Mouse (Mus musculus) E14TG2a.4 (cell line): ENCODE measurements at regions not wholly inside any gene's neighbourhood (a gene's known extent, or its start where the extent isn't known, plus 50 kb on each side); places are given as distances from the start of the nearest gene placed in this dataset.
A peak's percentile ranks its signal among the peaks of the same experiment; 100 is the strongest.

Experiments used
- H3K27me3 ChIP-seq: 2 replicates; pipeline ENCODE4 v1.6.1; 2014; ENCODE audit warnings: low read length, control low read depth; ENCODE audit not compliant: insufficient read depth
- H3K36me3 ChIP-seq: 2 replicates; pipeline ENCODE4 v1.6.1; 2014; ENCODE audit warnings: low read length, control low read depth; ENCODE audit not compliant: insufficient read depth
- H3K4me1 ChIP-seq: replicated peaks from 2 replicates; pipeline ENCODE4 v1.6.1; 2014; ENCODE audit warnings: low read depth, low read length, control low read depth
- H3K4me3 ChIP-seq: replicated peaks from 2 replicates; pipeline ENCODE4 v1.5.1; 2014; ENCODE audit warnings: mild to moderate bottlenecking, low read length
- H3K9me3 ChIP-seq: 2 replicates; pipeline ENCODE4 v1.6.1; 2014; ENCODE audit warnings: low read length, control low read depth
- CTCF ChIP-seq: conservative IDR thresholded peaks from 2 replicates; pipeline ENCODE4 v1.5.1; 2014; ENCODE audit warnings: low read length
- NANOG ChIP-seq: IDR thresholded peaks from 2 replicates; pipeline ENCODE4 v1.6.1; 2014; ENCODE audit warnings: borderline replicate concordance, low read length, mixed read lengths
- POU5F1 ChIP-seq: IDR thresholded peaks from 2 replicates; pipeline ENCODE4 v1.6.1; 2014; ENCODE audit warnings: low read length, borderline replicate concordance

GRCm38 (mm10) chr14:99641475-99642453, 343.3 kb downstream of the Klf5 start:
- no peaks in the 10 kb centered on the region for H3K27me3 ChIP-seq
- TF ChIP-seq NANOG, result no peak
- no peak for TF ChIP-seq POU5F1
- TF ChIP-seq CTCF, result no peak
- no peak overlapping the region for H3K4me3 ChIP-seq

GRCm38 (mm10) chr14:99646323-99646722, 347.8 kb downstream of the Klf5 start:
- no peak for TF ChIP-seq NANOG
- no peak for TF ChIP-seq POU5F1
- TF ChIP-seq CTCF, result no peak
- H3K9me3 ChIP-seq, result no peaks in the 10 kb centered on the region

More at GRCm38 (mm10) chr14:99641475-99642453, 343.3 kb downstream of the Klf5 start:
- H3K36me3 ChIP-seq, result no peaks in the 10 kb centered on the region
- H3K4me1 ChIP-seq, result no peaks in the 10 kb centered on the region
- no peaks in the 10 kb centered on the region for H3K9me3 ChIP-seq

GRCm38 (mm10) chr14:99674399-99674798, 375.9 kb downstream of the Klf5 start:
- H3K4me1 ChIP-seq, result no peaks in the 10 kb centered on the region
- no peaks in the 10 kb centered on the region for H3K27me3 ChIP-seq
- H3K4me3 ChIP-seq, result no peak overlapping the region
- TF ChIP-seq POU5F1 (no peak), CTCF (no peak), NANOG (no peak)
- peaks cover under 1% of the 10 kb centered on the region; the same call in 1 of the 2 replicates for H3K9me3 ChIP-seq
- no peaks in the 10 kb centered on the region for H3K36me3 ChIP-seq

More at GRCm38 (mm10) chr14:99646323-99646722, 347.8 kb downstream of the Klf5 start:
- Histone ChIP-seq H3K4me3 (no peak overlapping the region), H3K4me1 (no peaks in the 10 kb centered on the region), H3K27me3 (no peaks in the 10 kb centered on the region), H3K36me3 (no peaks in the 10 kb centered on the region)

- H3K36me3 ChIP-seq, result no peaks in the 10 kb centered on the region
- H3K9me3 ChIP-seq, result peaks cover 12% of the 10 kb centered on the region
- no peaks in the 10 kb centered on the region for H3K27me3 ChIP-seq
- H3K4me1 ChIP-seq, result no peaks in the 10 kb centered on the region
- H3K4me3 ChIP-seq, result no peak overlapping the region
- TF ChIP-seq CTCF (no peak), POU5F1 (no peak), NANOG (no peak)
These were observed 388.7 kb downstream of the Klf5 start for GRCm38 (mm10) chr14:99687062-99687806.

GRCm38 (mm10) chr14:99688415-99688814, 389.9 kb downstream of the Klf5 start:
- Histone ChIP-seq H3K4me1 (no peaks in the 10 kb centered on the region), H3K9me3 (peaks cover 5% of the 10 kb centered on the region), H3K4me3 (no peak overlapping the region), H3K36me3 (no peaks in the 10 kb centered on the region), H3K27me3 (no peaks in the 10 kb centered on the region)
- no peak for TF ChIP-seq POU5F1
- TF ChIP-seq NANOG, result no peak
- TF ChIP-seq CTCF, result no peak

- Histone ChIP-seq H3K9me3 (no peaks in the 10 kb centered on the region), H3K36me3 (no peaks in the 10 kb centered on the region), H3K4me1 (no peaks in the 10 kb centered on the region), H3K27me3 (no peaks in the 10 kb centered on the region), H3K4me3 (no peak overlapping the region)
- TF ChIP-seq POU5F1 (no peak), CTCF (peak; percentile 31; the same call in 1 of the 2 replicates)
These were observed 397.8 kb downstream of the Klf5 start for GRCm38 (mm10) chr14:99696301-99696700.

GRCm38 (mm10) chr14:99699545-99699944, 401.1 kb downstream of the Klf5 start:
- no peaks in the 10 kb centered on the region for H3K36me3 ChIP-seq
- H3K27me3 ChIP-seq, result no peaks in the 10 kb centered on the region
- no peak overlapping the region for H3K4me3 ChIP-seq
- no peaks in the 10 kb centered on the region for H3K4me1 ChIP-seq
- H3K9me3 ChIP-seq, result no peaks in the 10 kb centered on the region
- TF ChIP-seq POU5F1 (no peak), NANOG (no peak)

GRCm38 (mm10) chr14:99706004-99706403, 407.5 kb downstream of the Klf5 start:
- H3K36me3 ChIP-seq, result no peaks in the 10 kb centered on the region
- no peaks in the 10 kb centered on the region for H3K27me3 ChIP-seq
- no peak overlapping the region for H3K4me3 ChIP-seq
- H3K4me1 ChIP-seq, result no peaks in the 10 kb centered on the region
- H3K9me3 ChIP-seq, result no peaks in the 10 kb centered on the region
- TF ChIP-seq NANOG, result no peak
- TF ChIP-seq POU5F1, result no peak
- no peak for TF ChIP-seq CTCF
